Mouse (Mus musculus) thymus, adult 18-20 months (tissue): ENCODE results near the gene Elk4.

Source experiments
- DNase-seq, 2 experiments: peaks; one replicate each; pipeline ENCODE4 v3.0.0; 2022; ENCODE audit warnings: mixed read lengths in 2 of 2

The Elk4 gene

DNA sequence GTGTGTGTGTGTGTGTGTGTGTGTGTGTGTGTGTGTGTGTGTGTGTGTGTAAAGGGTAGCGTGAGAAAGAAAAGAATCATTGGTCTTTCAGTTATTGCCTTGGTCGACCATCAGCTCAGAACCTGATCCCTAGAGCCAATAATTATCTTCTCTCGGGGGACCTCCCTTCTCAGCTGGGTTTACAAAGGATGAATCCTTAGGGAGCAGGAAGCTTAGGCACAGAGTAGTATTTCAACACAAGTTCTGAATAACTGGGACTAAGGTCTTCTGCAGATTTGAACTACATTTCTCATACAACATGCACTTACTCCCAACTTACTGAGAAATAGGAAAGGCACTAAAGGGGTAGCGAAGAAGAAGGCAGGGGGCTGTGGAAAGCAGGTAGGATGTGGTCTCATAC is 17.9 kb upstream of the Elk4 start:
- no peak for DNase-seq

DNA sequence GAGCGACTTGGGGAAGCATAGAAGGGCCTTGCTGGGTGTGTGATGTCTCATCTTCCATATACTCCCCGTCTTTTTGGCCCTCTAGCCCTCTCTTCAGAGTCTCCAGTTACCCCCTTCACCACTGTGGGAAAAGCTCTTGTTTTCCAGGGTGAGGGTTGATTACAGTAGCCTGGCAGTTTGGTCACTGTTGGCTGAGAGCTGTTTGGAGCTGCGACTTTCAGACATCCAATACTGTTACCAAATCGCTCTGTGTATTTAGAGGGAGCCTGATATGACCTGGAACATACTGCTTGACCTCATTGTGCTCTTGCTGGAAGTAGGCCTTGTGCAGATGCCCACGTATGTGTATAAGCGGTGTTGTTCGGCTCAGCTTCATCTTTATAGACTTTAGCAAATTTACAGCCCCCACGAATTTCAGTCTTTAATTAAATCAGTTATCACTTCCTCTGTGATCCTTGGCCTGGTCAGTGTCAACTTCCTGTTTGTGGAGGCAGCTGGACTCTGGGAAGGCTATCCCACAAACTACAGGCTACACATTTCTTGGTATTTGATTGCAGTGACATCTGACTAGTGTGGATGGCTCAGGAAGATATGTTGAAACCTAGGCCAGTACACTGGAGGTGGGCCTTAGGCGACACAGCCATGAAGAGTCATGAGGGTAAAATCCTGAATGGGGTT is 17.2 kb upstream of the Elk4 start:
- DNase-seq: no peak

DNA sequence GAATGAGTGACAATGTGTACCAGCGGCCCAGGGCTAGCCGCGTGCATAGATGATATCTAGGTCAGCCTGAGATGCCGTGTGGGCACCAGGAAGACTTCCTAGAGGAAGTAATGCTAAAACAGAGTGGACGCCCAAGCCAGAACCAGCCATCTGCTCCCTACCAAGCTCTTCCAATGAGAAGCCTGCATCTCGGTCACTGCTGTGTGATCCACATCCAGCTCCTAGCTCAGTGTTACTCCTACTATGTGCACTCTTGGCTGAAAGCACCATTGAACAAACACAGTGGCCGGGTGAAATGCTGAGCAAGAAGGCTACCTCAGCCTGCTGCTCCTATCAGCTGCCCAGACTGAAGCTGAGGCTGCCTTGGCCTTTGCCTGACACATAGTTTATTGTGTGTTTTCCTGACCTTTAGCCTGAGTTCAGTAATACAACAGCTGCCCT is 14.8 kb upstream of the Elk4 start:
- DNase-seq: no peak

DNA sequence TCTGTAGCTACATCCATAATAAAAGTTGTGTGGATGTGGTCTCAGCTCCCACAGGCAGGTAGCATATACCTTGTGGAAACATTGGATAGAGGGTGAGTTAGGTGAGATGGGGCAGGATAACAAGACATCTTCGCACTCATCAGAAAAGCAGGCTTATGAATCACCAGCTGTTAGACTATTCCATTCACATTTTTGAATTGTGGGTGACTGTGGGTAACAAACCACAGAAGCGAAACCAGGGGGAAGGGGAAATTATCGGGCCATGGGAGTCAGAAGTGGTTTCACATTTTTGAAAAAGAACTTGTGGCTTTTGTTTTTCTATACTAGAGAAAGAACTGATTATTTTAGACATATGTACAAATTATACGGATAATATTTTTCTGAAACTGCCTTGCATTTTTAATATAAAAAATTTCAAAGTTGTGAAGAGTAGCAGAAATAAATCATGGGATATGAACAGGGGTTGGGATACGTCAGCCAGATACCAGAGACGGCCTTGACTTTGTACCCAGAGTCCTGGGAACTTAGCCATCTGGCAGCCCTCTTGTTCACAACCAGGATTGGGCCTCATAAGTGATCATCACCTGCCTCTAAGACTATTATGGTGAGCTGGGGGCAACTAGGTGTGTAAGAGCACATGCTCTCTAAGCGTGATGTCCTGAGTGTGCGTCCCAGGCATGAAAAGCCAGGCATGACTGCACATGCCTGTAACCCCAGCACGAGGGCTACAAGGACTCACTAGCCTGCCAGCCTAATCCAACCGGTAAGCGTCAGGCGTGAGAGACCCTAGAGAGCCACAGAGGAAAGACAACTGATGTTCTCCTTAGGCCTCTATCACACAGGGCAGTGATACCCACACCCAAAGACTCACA is 14.0 kb upstream of the Elk4 start:
- DNase-seq: no peak

DNA sequence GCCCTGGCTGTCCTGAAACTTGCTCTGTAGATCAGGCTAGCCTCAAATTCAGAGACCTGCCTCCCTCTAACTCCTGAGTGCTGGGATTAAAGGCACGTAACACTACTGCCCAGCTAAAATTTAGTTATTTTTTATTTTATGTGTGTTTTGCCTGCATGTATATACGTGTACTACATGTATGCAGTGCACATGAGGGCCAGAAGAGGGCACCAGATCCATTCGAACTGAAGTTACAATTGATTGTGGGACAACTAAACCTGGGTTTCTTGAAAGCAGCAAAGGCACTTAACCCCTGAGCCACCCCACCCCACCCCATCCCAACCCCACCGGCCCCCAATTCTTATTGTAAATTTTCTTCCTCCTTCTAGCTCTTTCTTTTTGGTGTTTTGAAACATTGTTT is 12.3 kb upstream of the Elk4 start:
- peak; percentile 45 to 49 for DNase-seq

DNA sequence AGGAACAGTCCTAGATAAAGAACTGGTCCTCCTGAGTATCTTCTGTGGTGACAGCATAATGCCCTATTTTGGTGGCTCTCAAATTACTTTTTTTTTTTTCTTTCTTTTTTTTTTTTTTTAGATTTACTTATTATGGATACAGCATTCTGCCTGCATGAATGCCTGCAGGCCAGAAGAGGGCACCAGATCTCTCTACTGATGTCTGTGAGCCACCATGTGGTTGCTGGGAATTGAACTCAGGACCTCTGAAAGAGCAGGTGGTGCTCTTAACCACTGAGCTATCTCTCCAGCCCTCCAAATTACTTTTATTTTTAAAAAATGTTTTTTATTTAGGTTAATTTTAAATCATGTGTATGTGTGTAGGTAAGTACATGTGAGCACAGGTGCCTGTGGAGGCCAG is 6.9 kb upstream of the Elk4 start:
- no peak for DNase-seq

DNA sequence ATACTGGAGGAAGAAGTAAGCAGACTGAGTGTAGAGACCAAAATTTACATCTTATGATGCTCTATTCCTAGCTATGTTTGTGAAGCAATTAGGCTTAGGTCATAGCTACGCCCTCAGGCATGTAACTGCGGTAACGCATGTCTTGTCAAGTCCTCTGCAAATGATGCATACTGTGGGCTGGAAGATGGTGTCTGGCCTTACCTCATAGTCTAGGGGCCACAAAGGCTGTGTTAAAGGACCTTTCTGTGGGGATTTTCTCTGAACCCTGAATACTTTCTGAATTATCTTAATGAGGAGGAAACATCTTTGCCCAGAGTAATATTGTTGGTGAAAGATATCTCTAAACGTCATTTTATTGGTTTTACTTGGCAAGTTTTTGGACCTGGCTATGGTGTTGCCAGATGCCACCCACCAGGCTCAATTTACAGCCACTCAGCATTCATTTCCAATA is 5.5 kb upstream of the Elk4 start:
- DNase-seq: no peak

DNA sequence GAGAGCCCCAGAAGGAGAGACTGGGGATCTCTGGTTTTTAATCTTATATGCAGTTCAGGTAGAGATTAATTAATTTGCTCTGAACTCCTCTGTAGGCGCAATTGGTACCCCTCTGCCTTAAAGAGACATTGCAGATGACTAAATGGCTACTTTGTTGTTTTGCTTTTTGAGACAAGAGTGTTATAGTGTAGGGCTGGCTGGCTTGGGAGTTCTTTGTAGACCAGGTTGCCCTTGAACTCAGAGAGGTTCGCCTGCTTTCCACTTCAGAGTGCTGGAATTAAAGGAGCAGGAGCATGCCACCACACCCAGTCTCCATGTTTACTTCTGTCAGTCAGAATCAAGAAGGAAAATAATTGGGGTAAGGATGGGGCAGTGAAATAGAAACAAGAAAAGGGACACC is 4.3 kb upstream of the Elk4 start:
- no peak for DNase-seq

DNA sequence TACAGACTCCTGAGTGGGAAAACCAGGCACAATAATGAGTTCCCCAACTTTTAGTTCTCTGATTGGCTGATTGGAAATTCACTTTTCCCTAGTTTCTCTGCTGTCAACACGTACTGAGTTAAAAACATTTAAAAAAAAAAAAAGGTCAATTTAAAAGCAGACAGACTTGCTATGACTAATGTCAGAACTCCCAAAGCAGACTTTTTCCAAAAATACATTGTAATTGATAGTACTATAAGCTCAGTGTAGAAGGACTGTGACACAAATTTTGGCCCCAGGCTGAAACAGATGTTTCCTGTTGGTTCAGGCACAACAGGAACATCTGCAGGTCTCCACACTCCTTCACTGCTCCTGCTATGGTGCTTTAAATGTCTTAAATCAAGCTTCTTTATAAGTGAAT is 3.6 kb upstream of the Elk4 start:
- no peak for DNase-seq

DNA sequence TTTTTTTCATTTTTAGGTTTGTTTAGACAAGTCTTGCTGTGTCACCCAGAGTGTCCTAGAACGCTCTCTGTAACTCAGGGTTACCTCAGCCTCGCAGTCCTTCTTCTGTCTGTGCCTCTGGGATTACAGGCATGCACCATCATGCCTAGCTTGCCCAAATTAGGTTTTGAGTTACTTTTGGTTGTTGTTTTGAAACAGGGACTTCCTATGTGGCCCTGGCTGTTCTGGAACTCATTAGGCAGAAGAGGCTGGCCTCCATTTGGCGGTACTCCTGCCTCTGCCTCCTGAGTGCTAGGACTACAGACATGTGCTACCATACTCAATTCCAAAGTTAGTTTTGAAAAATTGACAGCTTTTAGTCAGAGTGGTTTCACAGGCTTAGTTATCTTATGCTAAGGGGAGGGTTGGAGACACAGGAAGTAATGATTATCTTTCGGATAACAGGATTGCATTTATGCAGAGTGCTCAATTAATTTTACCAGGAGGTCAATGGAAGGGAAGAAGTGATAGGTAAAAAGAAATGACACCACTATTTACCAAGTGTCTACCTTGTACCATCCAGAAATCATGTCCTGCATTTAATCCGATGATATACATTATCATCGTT is 2.7 kb upstream of the Elk4 start:
- DNase-seq: no peak

DNA sequence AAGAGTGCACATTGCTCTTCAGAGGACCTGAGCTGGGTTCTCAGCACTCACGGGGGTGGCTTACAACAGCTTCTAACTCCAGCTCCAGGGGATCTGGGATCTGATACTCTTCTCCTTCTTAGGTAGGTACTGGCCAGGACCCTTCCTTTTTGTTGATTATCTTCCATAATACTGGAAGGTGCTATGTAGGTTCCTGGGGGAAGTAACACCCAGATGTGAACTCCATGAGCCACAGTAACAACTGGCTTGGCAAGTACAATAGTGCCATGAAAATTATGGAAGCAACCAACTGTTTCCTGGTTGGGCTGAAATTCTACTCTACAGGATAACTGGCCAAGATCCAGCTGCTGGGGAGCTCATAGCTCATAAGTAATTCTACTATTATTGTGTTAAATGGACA is 1.9 kb upstream of the Elk4 start:
- DNase-seq: no peak

DNA sequence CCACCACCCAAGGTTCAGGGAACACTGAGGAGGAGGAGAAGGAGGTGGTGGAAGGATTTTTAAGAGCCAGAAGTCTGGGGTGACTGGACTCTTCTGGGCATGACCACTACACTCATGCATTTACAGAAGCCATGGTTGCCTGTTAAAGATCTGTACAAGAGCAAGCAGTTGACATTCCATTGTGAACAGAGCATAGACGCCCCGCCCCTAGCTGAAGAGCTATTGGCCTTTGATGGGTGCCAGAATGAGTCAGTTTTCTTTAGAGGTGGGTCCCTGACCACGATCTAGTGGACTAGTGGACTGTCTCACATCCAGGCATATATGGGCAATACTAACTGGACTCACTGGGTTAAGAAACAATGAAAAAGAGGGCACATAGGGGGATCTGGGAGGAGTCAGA is 1.4 kb upstream of the Elk4 start:
- no peak for DNase-seq

DNA sequence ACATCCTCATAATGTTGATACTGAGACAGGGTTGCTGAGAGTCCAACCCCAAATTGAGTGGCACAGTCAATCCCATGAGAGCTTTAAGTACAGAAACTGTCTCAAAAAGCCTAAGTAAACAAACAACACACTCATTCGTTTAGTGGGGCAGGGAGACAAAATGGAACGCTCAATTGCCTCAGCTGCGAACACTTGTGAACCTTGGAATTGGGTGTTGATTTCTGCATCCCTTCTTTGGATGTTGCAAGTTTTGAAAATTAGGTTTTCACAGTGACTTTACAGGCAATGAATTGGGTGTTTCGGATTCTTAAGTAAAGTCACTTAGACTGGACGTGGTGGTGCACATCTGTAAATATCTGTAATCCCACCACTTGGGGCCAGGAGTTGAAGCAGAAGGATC is 686 bp upstream of the Elk4 start:
- no peak for DNase-seq

DNA sequence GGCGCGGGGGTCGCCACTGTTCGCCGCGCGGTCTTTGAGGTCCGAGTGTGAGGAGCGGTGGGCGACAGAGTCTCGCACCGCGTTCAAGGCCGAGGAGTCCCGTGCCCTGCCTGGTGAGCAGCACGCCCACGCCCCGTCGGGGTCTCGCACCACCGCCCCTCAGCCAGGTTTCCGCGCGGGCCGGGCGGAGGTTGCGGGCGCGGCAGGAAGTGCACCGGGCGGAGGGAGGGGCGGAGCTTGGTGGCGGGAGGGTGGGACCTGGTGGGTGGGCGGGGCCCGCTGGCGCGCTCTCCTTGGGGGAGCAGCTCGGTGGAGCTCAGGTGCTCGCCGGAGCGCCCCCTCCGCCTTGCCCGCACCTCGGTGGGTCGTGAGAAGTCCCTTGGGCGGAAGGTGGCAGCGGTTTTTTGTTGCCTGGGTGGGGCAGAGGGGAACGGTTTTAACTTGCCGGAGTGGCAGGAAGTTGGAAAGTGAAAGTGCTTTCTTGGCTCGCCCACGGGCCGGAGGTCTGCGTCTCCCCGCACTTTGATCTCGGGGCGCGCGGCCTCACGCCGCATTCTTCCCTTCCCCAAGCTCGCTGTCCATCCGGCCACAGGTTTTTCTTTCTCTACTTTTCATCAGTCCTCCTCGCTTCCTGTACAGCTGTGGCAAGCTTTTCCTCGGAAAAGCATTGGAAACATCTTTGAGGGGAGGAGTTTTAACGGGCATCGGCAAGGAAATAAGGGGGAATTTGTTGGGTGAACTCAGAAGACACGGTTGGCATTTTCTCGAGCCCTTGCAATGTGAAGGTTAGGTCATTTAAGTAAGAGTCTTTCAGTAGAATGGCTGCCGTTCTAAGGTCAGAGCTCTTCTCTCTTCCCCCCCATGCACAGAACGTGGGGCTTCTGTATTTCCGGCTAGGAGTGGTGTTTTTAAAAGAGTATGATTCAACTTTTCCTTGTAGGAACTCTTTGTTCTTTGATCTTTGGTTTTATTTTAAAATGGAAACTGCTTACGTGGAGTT is 721 bp downstream of the Elk4 start:
- peak; percentile 95 to 97 for DNase-seq

DNA sequence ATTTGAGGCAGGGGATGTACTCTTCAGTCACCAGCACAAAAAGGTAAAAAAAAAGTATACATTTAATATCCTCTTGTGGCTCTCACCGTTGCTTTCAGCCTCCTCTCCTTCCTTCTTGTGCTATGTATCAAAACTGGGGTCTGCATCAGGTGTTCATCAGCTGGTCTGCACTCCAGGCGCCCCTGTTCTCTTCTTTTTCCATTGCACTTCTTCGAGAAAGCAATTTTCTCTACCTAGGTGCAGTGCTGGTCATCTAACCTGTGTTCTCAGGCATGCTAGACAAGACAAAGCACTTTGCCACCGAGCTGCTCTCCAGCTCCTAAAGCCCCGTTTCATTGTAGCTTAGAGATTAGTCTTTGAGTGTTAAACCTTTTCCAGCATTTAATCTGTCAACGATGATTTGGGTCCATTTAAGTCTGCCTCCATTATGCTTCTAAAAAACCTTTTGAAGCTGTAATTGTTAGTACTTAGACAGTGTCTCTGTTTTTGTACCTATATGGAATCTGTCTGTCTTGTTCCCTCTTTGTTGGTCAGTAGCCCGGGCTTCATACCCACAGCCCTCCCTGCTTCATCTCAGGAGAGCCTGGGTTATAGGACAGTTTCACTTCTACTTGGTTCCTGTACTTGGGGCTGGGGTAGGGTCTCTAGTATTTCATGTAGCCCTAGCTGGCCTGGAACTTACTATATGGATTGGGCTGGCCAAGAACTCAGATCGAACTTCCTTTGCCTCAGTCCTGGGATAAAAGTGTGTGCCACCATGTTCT is 1.7 kb downstream of the Elk4 start:
- no peak for DNase-seq

DNA sequence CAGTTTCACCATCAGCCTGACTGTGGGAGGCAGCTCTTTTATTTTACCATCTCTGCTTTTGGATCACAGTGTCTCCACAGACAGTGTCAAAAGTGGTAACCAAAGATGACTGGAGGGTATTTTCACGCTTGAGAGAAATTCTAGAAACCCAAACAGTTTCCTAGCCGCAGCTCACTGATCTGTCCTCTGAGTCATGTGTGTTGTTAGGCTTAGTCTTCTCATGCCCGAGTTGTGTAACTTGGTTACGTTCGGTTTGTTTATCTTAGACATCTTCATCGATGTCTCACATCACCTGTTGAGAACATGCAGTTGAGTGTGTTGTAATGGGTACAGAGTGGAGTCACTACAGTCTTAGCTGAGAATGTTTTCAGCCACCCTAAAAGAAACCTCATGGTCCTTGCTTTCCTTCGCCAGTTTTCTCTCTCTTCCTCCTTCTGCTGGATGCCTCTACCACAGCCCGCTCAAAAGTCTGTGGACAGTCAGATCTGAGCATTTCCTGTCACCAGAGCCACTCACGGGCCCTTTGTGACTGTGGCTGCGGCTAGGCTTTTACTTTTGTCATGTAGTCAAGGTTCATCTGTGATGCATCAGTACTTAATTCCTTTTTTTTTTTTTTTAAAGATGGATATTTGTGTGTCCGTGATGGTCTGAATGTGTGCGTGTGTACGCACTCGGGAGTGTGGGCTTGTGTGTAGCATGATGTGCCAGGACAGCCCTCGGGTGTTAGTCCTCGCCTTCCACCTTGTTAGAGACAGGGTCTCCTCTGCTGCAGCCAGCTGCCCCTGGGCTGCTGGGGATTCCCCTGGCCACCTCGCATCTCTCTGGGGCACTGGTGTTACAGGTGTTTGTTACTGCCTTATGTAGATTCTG is 3.5 kb downstream of the Elk4 start:
- DNase-seq: peak; percentile 17 to 58

DNA sequence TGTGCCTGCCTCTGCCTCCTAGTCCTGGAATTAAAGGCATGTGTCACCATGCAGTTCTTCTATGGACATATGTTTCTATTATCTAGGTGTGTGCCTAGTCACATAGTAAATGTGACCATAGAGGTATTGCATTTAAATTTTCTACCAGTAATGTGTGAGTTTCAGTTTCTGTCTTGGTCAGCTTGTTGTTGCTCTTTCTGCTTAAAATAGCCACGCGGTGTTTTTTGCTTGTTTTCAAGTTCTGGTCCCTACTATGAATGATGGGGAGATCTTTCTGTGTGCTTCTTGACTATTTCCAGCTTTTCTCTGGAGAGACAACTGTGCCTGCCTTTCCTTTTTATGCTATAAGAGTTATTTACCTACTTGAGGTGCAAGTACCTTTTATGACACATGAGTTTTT is 4.4 kb downstream of the Elk4 start:
- DNase-seq: no peak

DNA sequence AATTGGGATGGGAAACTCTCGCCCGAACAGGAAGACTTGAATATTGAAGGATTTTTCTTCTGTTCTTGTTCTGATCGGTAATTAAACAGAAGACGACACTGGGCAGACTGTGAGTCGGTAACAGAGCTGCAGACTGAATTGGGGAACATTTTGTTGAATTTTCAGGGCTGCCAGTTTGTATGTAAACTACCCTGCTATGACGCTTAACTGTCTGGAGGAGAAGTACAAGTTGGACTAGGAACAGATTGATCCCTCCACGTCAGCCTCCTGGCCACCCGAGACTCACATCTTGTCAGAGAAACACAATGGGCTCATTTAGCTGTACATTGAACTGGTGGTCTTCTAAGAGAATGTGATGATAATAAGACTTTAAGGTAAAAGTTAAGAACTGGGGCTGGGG is 5.5 kb downstream of the Elk4 start:
- no peak for DNase-seq

DNA sequence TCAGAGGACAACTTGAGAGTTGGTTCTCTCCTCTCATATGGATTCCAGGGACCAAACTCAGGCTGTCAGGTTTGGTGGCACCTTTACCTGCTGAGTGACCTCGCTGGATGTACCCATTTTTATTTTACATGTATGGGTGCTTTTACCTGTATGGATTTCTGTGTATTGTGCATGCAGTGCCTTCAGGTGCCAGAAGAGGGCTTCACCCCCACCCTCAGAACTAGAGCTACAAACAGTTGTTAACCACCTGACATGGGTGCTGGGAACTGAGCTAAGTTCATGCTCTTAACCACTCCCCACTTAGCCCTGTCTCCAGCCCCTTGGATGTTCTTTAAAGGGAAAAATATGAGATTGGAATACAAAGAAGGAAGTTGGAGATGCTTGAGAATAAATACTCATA is 7.4 kb downstream of the Elk4 start:
- no peak for DNase-seq

DNA sequence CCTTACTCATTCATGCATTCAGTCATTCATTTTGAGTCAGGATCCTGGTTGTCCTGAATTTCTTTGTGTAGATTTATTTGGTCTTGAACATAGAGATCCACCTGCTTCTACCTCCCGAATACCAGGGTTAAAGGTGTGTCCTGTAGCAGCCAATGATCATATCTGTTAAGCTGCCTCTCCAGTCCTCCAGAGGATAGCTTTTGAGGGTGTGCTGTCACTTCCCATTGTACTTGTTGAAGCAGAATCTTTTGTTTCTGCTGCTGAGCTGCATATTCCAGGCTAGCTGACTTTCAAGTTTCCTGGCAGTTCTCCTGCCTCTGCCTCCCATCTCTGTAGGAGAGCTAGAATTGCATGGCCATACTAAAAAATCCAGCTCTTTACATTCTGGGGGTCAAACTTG is 9.3 kb downstream of the Elk4 start:
- DNase-seq: no peak

DNA sequence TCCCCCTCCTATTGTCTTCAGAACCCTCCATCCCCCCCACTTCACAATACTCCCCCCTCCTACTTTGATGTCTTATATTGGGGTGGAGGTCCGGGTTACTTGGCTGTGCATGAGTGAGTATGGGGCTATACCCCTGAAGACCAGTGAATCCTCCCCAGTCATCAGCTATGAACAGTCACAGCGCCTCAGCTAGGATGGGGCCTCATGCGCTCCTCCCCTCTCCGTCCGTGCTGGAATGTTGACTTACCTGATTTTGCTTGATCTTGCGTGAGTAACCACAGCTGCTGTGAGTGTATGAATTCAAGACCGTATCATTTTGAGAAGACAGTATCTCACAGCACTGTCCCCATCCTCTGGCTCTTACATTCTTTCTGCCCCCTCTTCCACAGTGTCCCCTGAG is 12.5 kb downstream of the Elk4 start:
- DNase-seq: no peak
